Mouse (Mus musculus): ENCODE measurements at regions not wholly inside any gene's neighbourhood (a gene's known extent, or its start where the extent isn't known, plus 50 kb on each side); places are given as distances from the start of the nearest gene placed in this dataset.

GRCm38 (mm10) chrX:9738904-9739303 lies 76.1 kb upstream of the Dynlt3 start:
- no peak for DNase-seq (ENCODE audit: low spot score)

DNA sequence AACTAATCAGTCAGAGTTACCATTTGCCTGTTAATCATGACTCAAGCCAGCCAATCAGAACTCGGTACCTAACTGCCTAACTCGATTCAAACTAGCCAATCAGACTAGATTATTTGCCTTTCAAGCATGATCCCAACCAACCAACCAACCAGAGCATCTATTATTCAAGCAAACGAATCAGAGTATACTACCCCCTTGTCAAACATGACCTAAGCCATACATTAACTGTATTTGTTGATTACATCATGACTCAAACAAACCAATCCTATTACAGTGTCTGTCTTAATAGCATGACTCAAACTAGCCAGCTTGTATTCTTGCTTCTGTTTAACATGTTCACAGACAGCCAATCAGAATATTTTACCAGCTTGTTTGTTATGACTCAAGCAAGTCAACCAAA lies 79.7 kb upstream of the Dynlt3 start:
- no peak for DNase-seq (ENCODE audit: low spot score)

DNA sequence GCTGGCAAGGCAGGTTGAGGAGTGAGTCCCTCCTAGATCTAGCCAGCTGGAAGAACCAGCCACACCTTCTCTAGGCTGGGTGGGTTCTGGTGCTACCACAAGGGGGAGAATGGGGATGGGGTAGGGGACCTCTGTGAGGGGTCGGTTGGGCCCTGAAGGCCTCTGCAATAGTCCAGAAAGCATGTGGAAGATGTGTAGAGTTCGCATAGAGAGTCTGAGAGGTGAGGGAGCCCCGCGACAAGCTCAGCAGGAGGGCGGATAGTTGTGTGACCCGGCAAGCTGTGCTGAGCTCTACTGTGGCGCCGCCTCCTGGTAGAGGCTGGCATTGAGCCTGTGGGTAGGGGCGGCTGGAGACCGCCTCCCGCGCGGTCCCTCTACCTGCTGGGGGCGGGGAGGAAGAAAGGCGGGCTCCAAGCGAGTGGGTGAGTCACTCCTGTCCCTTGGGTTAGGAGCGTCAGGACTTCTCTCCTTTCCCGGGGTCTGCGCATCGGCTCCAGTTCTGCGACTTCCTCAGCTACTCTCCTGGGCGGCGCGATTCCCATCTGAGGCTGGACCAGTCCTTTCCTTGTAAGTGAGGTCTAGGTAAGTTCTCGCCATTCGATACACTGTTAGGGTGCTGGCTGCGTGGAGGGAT lies 84.6 kb upstream of the Dynlt3 start:
- peak; percentile 1 for DNase-seq (ENCODE audit: low spot score)

DNA sequence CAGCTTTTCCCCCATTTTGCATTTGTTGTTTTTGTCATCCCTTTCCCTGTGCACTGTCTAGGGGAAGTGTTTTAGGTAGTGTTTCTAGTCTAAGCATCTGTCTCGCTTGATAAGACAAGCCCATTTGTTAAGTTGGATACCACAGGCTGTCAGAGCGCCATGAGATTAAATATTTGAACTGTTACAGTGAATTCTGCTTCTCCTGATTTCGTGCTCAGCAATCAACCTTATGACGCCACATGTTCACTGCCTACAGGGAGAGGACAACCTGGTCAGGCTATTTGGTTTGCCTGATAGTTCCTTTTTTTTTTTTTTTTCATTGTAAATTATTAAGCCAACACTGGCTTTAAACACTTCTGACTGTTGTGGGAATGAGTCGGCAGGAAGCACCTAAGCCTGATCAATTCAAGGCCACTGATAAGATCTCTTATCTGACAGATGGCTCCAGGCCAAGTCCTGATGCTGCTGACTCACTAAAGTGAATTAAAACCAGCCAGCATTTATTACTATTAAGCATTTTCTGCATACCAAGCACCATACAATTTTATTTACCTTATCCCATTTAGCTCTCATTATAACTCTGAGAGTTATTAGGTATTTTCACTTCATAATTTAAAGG lies 90.3 kb upstream of the Dynlt3 start:
- DNase-seq (ENCODE audit: low spot score), result no peak

DNA sequence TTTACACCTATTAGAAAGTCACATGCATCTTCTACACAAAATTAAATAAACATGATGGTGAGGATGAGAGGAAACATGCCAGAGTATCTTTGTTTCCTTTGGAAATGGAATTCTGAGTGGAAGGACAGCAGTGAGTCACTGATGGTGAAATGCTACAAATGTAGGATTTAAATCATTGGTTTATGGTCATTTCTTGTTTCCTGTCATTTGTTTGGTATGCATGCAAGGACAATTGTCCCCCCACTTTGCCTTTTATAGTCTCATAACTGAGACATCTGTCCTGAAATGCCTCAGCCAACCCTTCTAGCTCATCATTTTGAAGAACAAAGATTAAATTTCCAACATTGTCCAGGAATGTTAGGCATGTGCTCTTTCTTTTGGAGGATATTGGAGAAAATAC lies 77.2 kb upstream of the Hypm start:
- no peak for DNase-seq (ENCODE audit: low spot score)

GRCm38 (mm10) chrX:9777498-9777897 lies 69.2 kb upstream of the Hypm start:
- DNase-seq (ENCODE audit: low spot score), result no peak

DNA sequence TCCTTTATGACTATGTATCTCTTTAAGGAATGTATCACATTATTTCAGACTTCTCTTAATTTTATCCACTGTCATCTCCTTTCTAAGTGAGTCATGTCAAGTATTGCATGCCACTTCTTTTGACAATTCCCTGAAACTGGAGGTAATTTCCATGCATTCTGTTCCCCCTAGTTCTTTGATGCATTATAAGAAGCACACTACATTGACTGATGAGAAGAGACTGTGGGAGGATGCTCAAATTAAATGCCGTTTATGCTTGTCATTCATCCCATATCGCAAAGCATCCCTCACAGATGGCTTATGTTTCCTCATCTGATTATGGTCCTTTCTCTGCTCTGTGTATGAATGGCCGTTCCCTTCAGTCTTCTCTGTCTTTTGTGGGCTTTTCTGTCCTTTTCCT lies 57.2 kb upstream of the Hypm start:
- DNase-seq (ENCODE audit: low spot score), result no peak

Data from ovary, postnatal 10 days (tissue).